Mouse (Mus musculus): Measurements from ENCODE around the gene Actr8. TPM values are rescaled to one million over a fixed set of nuclear protein-coding genes. Genes with fewer than 3 reads are reported as not detected.

The Actr8 gene
- total RNA-seq, 1 experiment = 54.3 TPM

DNA sequence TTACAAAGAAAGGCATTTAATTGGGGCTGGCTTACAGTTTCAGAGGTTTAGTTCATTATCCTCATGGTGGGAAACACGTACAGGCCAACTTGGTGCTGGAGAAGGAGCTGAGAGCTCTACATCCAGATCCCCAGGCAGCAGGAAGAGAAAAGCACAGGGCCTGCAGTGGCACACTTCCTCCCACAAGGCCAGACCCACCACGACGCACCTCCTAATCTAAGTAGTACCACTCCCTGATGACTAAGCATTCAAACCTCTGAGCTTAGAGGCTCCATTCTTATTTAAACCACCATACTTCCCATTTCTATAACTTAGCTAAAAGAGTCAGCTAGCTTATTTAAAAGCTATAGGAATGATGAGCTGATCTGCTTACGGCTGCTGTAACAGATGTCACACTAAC is 27.3 kb upstream of the Actr8 start:
- peak overlapping the region; percentile 77 for H3K27ac ChIP-seq (ENCODE audit: insufficient read depth, low read depth, low read length, poor library complexity, severe bottlenecking)
- in situ Hi-C loops (cut with MboI; ENCODE audit: low sequenced_read_pairs in 2 of 2, unreplicated experiment in 2 of 2) = no loop called here
- peaks cover 0 to 6% of the 10 kb centered on the region in 2 experiments; a peak in 3 of 4 replicates for H3K4me1 ChIP-seq (ENCODE audit: control insufficient read depth in 2 of 2, insufficient read depth in 2 of 2, low read length in 2 of 2, poor library complexity in 1 of 2)
- no peaks in the 10 kb centered on the region for H3K9me3 ChIP-seq (ENCODE audit: control insufficient read depth, insufficient read depth, low read depth, low read length)
- peak; percentile 54 for DNase-seq (ENCODE audit: low read depth, low spot score)
- TF ChIP-seq HCFC1 (IDR thresholded peaks at IDR 0.05; ENCODE audit: borderline replicate concordance, insufficient read depth, low read length) = no peak
- TF ChIP-seq MAFK (IDR thresholded peaks at IDR 0.05; ENCODE audit: insufficient read depth, low read depth, low read length) = peak; percentile 89
- no peak overlapping the region for H3K9ac ChIP-seq (ENCODE audit: insufficient read depth, low read depth, low read length, poor library complexity, severe bottlenecking)
- H3K36me3 ChIP-seq (ENCODE audit: control insufficient read depth, insufficient read depth, low read length, poor library complexity, severe bottlenecking) = no peaks in the 10 kb centered on the region
- H3K4me3 ChIP-seq (ENCODE audit: insufficient read depth in 1 of 2, low read depth in 1 of 2, low read length in 2 of 2, poor library complexity in 1 of 2, severe bottlenecking in 1 of 2) = 0 out of 4 replicates have a peak overlapping the region, but pooled peaks of 1 of the 2 experiments have one; percentile 6

DNA sequence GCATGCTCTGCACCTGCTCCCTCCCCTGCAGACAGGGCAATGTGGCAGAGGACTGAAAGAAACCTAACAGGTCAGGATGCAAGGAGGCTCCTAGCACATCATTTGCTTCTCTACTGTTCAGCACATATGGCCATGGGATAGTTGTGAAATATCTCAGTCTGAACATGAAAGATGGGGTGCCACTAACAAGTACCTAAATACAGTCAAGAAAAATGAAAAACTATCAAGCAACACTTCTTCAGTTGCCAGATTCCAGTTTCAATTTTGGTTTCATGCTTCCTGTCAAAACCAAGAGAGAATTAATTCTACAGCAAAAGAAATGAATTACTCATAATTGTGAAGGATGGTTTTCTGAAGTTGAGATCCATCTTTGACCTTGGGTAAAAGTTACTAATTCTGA is 20.7 kb upstream of the Actr8 start:
- in situ Hi-C loops (cut with MboI; ENCODE audit: low sequenced_read_pairs in 2 of 2, unreplicated experiment in 2 of 2) = no loop called here
- H3K9me3 ChIP-seq (ENCODE audit: control insufficient read depth, insufficient read depth, low read depth, low read length) = no peaks in the 10 kb centered on the region
- TF ChIP-seq CHD2 (IDR thresholded peaks at IDR 0.05; ENCODE audit: low read depth, low read length) (no peak), MAFK (IDR thresholded peaks at IDR 0.05; ENCODE audit: insufficient read depth, low read depth, low read length) (no peak), HCFC1 (IDR thresholded peaks at IDR 0.05; ENCODE audit: borderline replicate concordance, insufficient read depth, low read length) (no peak), ZC3H11A (IDR thresholded peaks at IDR 0.05; ENCODE audit: borderline replicate concordance, low read depth, low read length) (no peak), ZNF384 (IDR thresholded peaks at IDR 0.05; ENCODE audit: low read depth, low read length) (no peak)

DNA sequence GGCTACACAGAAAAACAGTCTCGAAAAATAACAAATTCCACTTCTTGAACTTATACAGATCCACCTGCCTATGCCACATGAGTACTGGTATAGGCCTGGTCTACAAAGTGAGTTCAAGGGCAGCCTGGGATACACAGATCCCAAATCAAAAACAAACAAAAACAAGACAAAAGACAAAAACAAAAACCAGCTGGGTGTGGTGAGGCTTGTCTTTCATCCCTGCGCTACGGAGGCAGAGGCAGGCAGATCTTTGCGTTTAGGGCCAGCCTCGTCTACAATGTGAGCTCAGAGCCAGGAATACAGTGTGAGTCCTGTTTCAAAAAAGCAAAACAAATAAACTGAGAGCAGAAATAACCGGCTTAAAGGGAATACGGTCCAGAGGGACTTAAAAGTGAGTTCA is 10.5 kb upstream of the Actr8 start:
- no peaks in the 10 kb centered on the region for H3K9me3 ChIP-seq (ENCODE audit: control insufficient read depth, insufficient read depth, low read depth, low read length)
- DNase-seq (ENCODE audit: low read depth, low spot score) = no peak
- in situ Hi-C loops (cut with MboI; ENCODE audit: low sequenced_read_pairs in 2 of 2, unreplicated experiment in 2 of 2) = no loop called here
- H3K4me1 ChIP-seq (ENCODE audit: control insufficient read depth in 2 of 2, insufficient read depth in 2 of 2, low read length in 2 of 2, poor library complexity in 1 of 2) = peaks cover 0 to 6% of the 10 kb centered on the region in 2 experiments; a peak in 1 of 4 replicates
- H3K9ac ChIP-seq (ENCODE audit: insufficient read depth, low read depth, low read length, poor library complexity, severe bottlenecking) = peak overlapping the region; percentile 80
- H3K36me3 ChIP-seq (ENCODE audit: control insufficient read depth, insufficient read depth, low read length, poor library complexity, severe bottlenecking) = peaks cover 11% of the 10 kb centered on the region; the same call in 1 of the 2 replicates
- H3K4me3 ChIP-seq (ENCODE audit: insufficient read depth in 1 of 2, low read depth in 1 of 2, low read length in 2 of 2, poor library complexity in 1 of 2, severe bottlenecking in 1 of 2) = peak overlapping the region; percentile 68 to 75
- H3K27ac ChIP-seq (ENCODE audit: insufficient read depth, low read depth, low read length, poor library complexity, severe bottlenecking) = peak overlapping the region; percentile 89
- TF ChIP-seq CHD2 (IDR thresholded peaks at IDR 0.05; ENCODE audit: low read depth, low read length) = no peak
- no peak for TF ChIP-seq MAFK (IDR thresholded peaks at IDR 0.05; ENCODE audit: insufficient read depth, low read depth, low read length)
- no peak for TF ChIP-seq ZNF384 (IDR thresholded peaks at IDR 0.05; ENCODE audit: low read depth, low read length)
- TF ChIP-seq HCFC1 (IDR thresholded peaks at IDR 0.05; ENCODE audit: borderline replicate concordance, insufficient read depth, low read length) = no peak
- TF ChIP-seq ZC3H11A (IDR thresholded peaks at IDR 0.05; ENCODE audit: borderline replicate concordance, low read depth, low read length) = no peak

More for the DNA sequence above, 20.7 kb upstream of the Actr8 start:
- Histone ChIP-seq H3K4me1 (ENCODE audit: control insufficient read depth in 2 of 2, insufficient read depth in 2 of 2, low read length in 2 of 2, poor library complexity in 1 of 2) (peaks cover 0 to under 1% of the 10 kb centered on the region in 2 experiments; a peak in 1 of 4 replicates), H3K9ac (ENCODE audit: insufficient read depth, low read depth, low read length, poor library complexity, severe bottlenecking) (no peak overlapping the region), H3K36me3 (ENCODE audit: control insufficient read depth, insufficient read depth, low read length, poor library complexity, severe bottlenecking) (no peaks in the 10 kb centered on the region), H3K4me3 (ENCODE audit: insufficient read depth in 1 of 2, low read depth in 1 of 2, low read length in 2 of 2, poor library complexity in 1 of 2, severe bottlenecking in 1 of 2) (no peak overlapping the region), H3K27ac (ENCODE audit: insufficient read depth, low read depth, low read length, poor library complexity, severe bottlenecking) (no peak overlapping the region)
- DNase-seq (ENCODE audit: low read depth, low spot score) = no peak

DNA sequence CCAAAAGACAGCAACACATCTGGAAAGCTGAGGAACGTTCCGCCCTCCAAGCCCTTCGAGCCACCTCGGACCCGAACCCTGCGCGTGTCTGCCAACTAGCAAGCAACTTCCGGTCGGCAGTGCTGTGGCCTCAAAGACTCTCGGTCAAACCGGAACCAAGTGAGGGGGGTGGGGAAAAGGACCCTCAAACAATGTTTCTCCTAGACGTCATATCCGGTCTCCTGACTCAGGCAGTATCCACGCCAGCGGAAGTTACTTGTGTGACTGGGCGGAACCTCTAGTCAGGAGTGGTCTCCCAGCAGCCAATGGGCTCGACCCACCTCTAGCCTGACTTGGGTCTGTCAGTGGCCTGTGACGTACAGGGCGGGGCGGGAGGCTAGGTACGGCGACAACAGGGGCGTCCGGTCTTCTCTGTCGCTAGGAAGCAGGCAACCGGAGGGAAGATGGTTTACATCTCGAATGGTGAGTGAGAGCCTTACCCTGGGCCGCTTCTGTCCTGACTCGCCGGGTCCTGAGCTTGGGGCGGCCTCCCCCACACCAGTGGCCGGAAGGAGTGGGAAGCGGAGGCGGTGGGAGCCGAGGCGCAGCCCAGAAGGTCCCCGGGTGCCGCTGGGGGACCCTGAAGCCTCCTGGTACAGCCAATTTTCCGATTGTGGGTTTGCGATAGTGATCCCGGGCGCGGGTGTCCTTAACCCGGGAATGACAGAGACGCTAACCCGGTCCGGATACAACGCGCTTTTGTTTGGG is 9.9 kb upstream of the Actr8 start, which contains the start of gene Selenok:
Gene Selenok, plus strand, starts transcription at position 234 of the 747 bp plus-strand sequence.
- peaks cover 12% of the 10 kb centered on the region; the same call in 1 of the 2 replicates for H3K36me3 ChIP-seq (ENCODE audit: control insufficient read depth, insufficient read depth, low read length, poor library complexity, severe bottlenecking)
- TF ChIP-seq HCFC1 (IDR thresholded peaks at IDR 0.05; ENCODE audit: borderline replicate concordance, insufficient read depth, low read length) (no peak; the same call in 1 of the 2 replicates), CHD2 (IDR thresholded peaks at IDR 0.05; ENCODE audit: low read depth, low read length) (no peak), ZNF384 (IDR thresholded peaks at IDR 0.05; ENCODE audit: low read depth, low read length) (no peak), MAFK (IDR thresholded peaks at IDR 0.05; ENCODE audit: insufficient read depth, low read depth, low read length) (no peak), ZC3H11A (IDR thresholded peaks at IDR 0.05; ENCODE audit: borderline replicate concordance, low read depth, low read length) (no peak)
- H3K4me3 ChIP-seq (ENCODE audit: insufficient read depth in 1 of 2, low read depth in 1 of 2, low read length in 2 of 2, poor library complexity in 1 of 2, severe bottlenecking in 1 of 2) = peak within 1 kb of the TSS; percentile 84 to 92
- H3K27ac ChIP-seq (ENCODE audit: insufficient read depth, low read depth, low read length, poor library complexity, severe bottlenecking) = peak within 1 kb of the TSS; percentile 89
- H3K9me3 ChIP-seq (ENCODE audit: control insufficient read depth, insufficient read depth, low read depth, low read length) = no peaks in the 10 kb centered on the region
- peak within 1 kb of the TSS; percentile 91 for H3K9ac ChIP-seq (ENCODE audit: insufficient read depth, low read depth, low read length, poor library complexity, severe bottlenecking)
- peak; percentile 99 for DNase-seq (ENCODE audit: low read depth, low spot score)
- peaks cover 0 to 6% of the 10 kb centered on the region in 2 experiments; a peak in 1 of 4 replicates for H3K4me1 ChIP-seq (ENCODE audit: control insufficient read depth in 2 of 2, insufficient read depth in 2 of 2, low read length in 2 of 2, poor library complexity in 1 of 2)
- in situ Hi-C loops (cut with MboI; ENCODE audit: low sequenced_read_pairs in 2 of 2, unreplicated experiment in 2 of 2) = no loop called here
